Mouse (Mus musculus): ENCODE measurements around the gene Wdr70.

Gene Wdr70

GRCm38 (mm10) chr15:7863328-7863727 is 235.7 kb downstream of the Wdr70 start:
- DNase-seq (ENCODE audit: low spot score in 2 of 2) = no peak

GRCm38 (mm10) chr15:7862890-7863289 is 236.1 kb downstream of the Wdr70 start:
- DNase-seq (ENCODE audit: low spot score in 2 of 2) = no peak

GRCm38 (mm10) chr15:7858841-7859240 is 240.2 kb downstream of the Wdr70 start:
- DNase-seq (ENCODE audit: low spot score in 2 of 2) = no peak

DNA sequence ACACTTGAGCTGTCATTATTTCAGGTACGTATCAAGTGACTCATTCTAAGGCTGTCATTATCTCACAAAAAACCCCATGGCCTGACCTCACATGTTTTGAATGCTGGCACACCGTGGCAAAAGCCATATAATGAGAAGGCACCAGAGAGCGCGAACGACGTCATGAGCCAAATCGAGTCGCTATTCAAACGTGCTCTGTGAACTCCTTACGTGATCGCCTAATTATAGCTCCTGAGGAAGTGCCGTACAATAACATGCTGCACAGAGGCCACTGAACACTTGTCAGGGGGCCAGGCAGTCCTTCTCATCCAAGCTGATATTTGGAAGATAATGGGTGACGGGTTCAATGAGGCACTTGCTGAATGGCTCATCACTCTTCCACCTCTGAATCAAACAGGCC is 241.6 kb downstream of the Wdr70 start:
- DNase-seq (ENCODE audit: low spot score in 2 of 2) = no peak

- DNase-seq (ENCODE audit: low spot score in 2 of 2) = no peak
Observed at GRCm38 (mm10) chr15:7842398-7842797, 256.6 kb downstream of the Wdr70 start.

- DNase-seq (ENCODE audit: low spot score in 2 of 2) = no peak
Observed at GRCm38 (mm10) chr15:7841664-7842063, 257.3 kb downstream of the Wdr70 start.

- no peak for DNase-seq (ENCODE audit: low spot score in 2 of 2)
Observed at GRCm38 (mm10) chr15:7838921-7839309, 260.1 kb downstream of the Wdr70 start.

DNA sequence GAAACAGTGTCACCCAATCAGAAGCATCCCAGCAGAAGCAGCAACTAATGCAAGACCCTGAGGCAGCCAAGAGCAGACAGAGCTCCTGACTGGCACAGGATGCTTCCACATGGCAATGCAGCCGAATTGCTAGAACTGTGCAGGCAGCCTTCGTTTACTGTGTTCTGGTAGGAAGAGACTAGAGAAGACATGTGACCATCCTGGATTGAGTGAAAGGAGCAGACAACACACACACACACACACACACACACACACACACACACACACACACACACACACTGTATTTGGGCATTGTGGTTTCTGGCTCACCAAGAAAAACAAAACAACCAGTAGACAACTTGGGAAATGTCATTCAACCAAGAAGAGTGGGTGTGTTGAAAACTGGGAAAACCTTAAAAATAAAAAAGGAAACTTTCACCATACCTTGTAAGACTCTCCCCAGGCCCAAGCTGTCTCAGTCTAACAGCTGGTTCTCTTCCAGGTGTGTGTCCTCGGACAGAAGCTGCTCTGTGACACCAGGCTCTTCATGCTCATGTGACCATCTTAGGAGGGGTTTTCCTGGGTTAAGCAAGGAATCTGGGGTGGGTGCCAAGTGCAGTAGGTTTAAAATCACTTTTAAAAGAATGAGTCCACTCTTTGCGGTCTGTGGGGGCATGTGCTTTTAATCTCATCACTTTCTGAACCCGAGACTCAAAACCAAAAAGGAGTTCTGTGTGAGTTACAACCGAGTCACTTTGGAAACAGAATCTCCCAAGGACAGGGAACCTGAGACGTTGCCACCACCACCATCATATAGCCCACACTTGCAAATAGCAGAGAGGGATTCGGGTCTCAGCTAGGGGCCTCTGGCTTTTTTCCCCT is 260.7 kb downstream of the Wdr70 start:
- no peak for DNase-seq (ENCODE audit: low spot score in 2 of 2)

- DNase-seq (ENCODE audit: low spot score in 2 of 2) = no peak
Observed at GRCm38 (mm10) chr15:7835404-7835803, 263.6 kb downstream of the Wdr70 start.

DNA sequence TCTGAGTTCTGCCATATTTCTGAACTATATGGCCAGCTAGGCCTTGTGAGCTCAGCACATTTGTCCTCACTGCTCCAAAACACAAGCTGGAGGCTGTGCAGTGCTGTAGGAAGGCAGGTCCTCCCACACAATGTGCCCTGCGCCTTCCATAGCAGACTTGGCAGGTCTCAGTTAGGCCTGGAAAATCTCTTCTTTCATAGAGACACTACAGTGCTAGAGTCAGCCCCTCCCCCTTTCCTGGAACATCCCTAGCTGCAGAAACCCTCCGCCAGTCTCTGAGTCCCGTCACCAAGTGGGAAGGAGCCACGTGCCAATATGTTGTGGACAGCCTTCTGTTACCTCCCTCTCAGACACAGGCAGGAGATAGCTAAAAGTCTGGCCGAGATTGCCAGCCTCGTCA is 273.5 kb downstream of the Wdr70 start:
- no peak for DNase-seq (ENCODE audit: low spot score in 2 of 2)

DNA sequence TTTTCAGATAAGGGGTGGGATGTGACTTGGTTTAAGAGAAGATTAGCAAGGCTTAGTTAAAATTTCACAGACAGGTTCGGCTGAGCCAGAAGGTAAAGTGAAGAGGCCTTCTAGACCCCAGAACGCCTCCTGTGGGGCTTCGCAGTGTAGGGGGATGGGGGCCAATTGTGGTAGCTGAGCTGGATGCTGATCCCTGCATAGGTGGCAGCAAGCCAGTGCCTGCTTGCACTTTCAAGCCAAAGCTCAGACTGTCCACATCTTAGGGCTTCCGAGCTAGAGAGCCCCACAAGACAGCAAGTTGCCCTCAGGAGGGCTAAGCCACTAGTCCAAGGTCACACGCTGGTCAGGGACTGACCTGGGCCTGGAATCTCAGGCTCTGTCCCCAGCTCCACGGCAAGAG is 275.1 kb downstream of the Wdr70 start:
- no peak for DNase-seq (ENCODE audit: low spot score in 2 of 2)
